Mouse (Mus musculus): Measurements from ENCODE around the gene Unc79.

DNA sequence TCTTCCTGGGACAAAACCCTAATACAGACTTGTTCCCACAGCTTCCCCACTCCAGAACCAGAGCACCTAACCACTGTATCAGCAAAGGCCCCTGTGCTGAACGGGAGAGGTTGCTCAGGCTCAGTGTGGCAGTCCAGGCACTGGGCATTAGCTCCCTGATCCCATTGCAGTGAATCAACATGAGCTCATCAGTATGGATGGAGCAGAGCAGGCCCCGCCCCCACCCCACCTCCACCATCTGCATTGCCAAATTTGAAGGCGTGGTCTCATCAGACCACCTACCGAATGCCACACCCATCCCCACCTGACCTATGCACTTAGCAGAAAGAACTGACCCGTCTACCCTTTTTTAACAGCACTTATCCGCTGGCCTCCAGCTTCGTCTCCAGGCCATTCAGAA is 234.4 kb downstream of the Unc79 start:
- TF ChIP-seq CTCF (IDR thresholded peaks at IDR 0.05; ENCODE audit: low read depth, low read length) (no peak), POLR2A (IDR thresholded peaks at IDR 0.05; ENCODE audit: extremely low read depth, insufficient read depth, low read length) (no peak)
